Mouse (Mus musculus) kidney, postnatal 4 days (tissue): ENCODE measurements around the gene Folh1.
"Not testable (repeated sequence)": the region's sequence is repeated elsewhere in the genome, so short reads cannot be mapped to it uniquely, and the experiment has no call there.

Experiments
- DNase-seq, 2 experiments: peaks; one replicate each; pipeline ENCODE4 v3.0.0; 2021; ENCODE audit warnings: mixed read lengths in 2 of 2

Folh1 gene

GRCm38 (mm10) chr7:86775617-86776325, at the start of gene Folh1:
Folh1 (minus strand) TSS chr7:86775943.
- DNase-seq = peak; percentile 7 to 17

- no peak for DNase-seq
Observed at GRCm38 (mm10) chr7:86816466-86816865, 40.7 kb upstream of the Folh1 start.

- DNase-seq = not testable (repeated sequence)
Observed at GRCm38 (mm10) chr7:86815716-86816115, 40.0 kb upstream of the Folh1 start.

- not testable (repeated sequence) for DNase-seq
Observed at GRCm38 (mm10) chr7:86815241-86815640, 39.5 kb upstream of the Folh1 start.

- DNase-seq = no peak
Observed at GRCm38 (mm10) chr7:86794727-86795126, 19.0 kb upstream of the Folh1 start, which contains the start of gene Vmn2r77. Vmn2r77 (plus strand) TSS chr7:86795027.

- no peak for DNase-seq
Observed at GRCm38 (mm10) chr7:86771621-86772020, 4.1 kb downstream of the Folh1 start.

GRCm38 (mm10) chr7:86764628-86765027, 11.1 kb downstream of the Folh1 start:
- no peak for DNase-seq

GRCm38 (mm10) chr7:86760751-86761150, 15.0 kb downstream of the Folh1 start:
- DNase-seq = no peak

GRCm38 (mm10) chr7:86725013-86725412, 50.7 kb downstream of the Folh1 start:
- DNase-seq = no peak

- DNase-seq = no peak
Observed at GRCm38 (mm10) chr7:86688030-86688429, 87.7 kb downstream of the Folh1 start, which contains the start of gene Olfr292. Olfr292 (plus strand) TSS chr7:86688330.
